Mouse (Mus musculus): ENCODE results near the gene Daam1. TPM values are rescaled to one million over a fixed set of nuclear protein-coding genes. Genes with fewer than 3 reads are reported as not detected.

Daam1 gene
- polyA plus RNA-seq, 1 experiment from 2014 or later, result 17.6 TPM

- Histone ChIP-seq H3K9me3 (replicated peaks) (no peaks in the 10 kb centered on the region), H3K9ac (no peak overlapping the region), H3K4me1 (no peaks in the 10 kb centered on the region), H3K27me3 (no peaks in the 10 kb centered on the region), H3K4me3 (no peak overlapping the region), H3K4me2 (no peak overlapping the region), H3K27ac (no peak overlapping the region), H3K36me3 (ENCODE audit: poor library complexity, severe bottlenecking) (no peaks in the 10 kb centered on the region)
- no peak for ATAC-seq
- 48% methylated on average over 6 of the region's 6 CpGs for WGBS
Observed at GRCm38 (mm10) chr12:72025275-72025795, 194.5 kb downstream of the Daam1 start.

DNA sequence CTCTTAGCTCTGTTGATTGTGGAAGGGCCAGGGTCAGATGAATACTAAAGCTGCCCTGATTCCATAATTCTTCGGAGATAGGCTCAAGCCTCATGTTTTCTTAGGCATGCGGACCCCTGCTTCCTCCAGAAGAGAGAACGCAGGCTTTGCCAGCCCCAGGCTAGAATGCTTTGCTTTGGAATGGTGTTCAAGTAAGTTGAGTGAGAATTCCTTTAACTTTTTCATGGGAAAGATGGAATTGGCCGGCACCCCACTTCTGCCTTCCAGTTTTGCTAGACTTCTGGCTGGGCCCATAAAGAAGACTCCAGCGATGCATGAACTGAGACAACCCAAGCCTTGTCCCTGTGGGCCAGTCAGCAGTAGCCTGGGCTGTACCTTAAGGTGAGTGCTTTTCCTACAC, 200.3 kb downstream of the Daam1 start:
- Histone ChIP-seq H3K27me3 (no peaks in the 10 kb centered on the region), H3K27ac (no peak overlapping the region), H3K4me2 (no peak overlapping the region), H3K4me3 (no peak overlapping the region), H3K9ac (no peak overlapping the region), H3K9me3 (replicated peaks) (no peaks in the 10 kb centered on the region), H3K4me1 (no peaks in the 10 kb centered on the region), H3K36me3 (ENCODE audit: poor library complexity, severe bottlenecking) (no peaks in the 10 kb centered on the region)
- 90% methylated on average over 5 of the region's 5 CpGs for WGBS
- no peak for ATAC-seq

- Histone ChIP-seq H3K4me2 (no peak overlapping the region), H3K4me1 (no peaks in the 10 kb centered on the region), H3K4me3 (no peak overlapping the region), H3K27me3 (no peaks in the 10 kb centered on the region), H3K36me3 (ENCODE audit: poor library complexity, severe bottlenecking) (no peaks in the 10 kb centered on the region), H3K9me3 (replicated peaks) (no peaks in the 10 kb centered on the region), H3K27ac (no peak overlapping the region), H3K9ac (no peak overlapping the region)
- 91% methylated on average over 6 of the region's 6 CpGs for WGBS
- ATAC-seq, result no peak
Observed at GRCm38 (mm10) chr12:72031794-72032193, 200.9 kb downstream of the Daam1 start.

GRCm38 (mm10) chr12:72036097-72036661, 205.3 kb downstream of the Daam1 start:
- Histone ChIP-seq H3K4me1 (no peaks in the 10 kb centered on the region), H3K9me3 (replicated peaks) (no peaks in the 10 kb centered on the region), H3K4me3 (no peak overlapping the region), H3K27me3 (no peaks in the 10 kb centered on the region), H3K36me3 (ENCODE audit: poor library complexity, severe bottlenecking) (no peaks in the 10 kb centered on the region), H3K9ac (no peak overlapping the region), H3K4me2 (no peak overlapping the region), H3K27ac (no peak overlapping the region)
- no peak for ATAC-seq
- WGBS, result 70% methylated on average over 9 of the region's 9 CpGs

DNA sequence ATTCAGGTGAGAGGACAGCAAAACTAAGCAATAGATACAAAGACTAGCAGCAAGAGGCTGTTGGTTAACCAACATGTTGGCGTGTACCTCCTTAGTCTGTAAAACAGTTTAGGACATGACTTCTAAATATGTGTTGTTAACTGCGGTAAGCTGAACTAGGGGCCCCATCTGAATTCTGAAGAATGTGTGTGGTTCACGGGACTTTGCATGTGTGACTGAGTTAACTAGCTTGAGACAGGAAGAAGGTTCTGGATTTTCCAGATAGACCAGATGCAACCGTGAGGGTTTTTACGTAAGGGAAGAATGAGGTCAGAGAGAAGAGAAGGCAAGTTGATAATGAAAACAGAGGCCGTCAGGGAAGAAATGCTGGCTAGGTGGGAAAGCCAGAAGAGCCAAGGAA, 206.2 kb downstream of the Daam1 start:
- ATAC-seq, result no peak
- Histone ChIP-seq H3K9me3 (replicated peaks) (no peaks in the 10 kb centered on the region), H3K36me3 (ENCODE audit: poor library complexity, severe bottlenecking) (no peaks in the 10 kb centered on the region), H3K27ac (no peak overlapping the region), H3K4me2 (no peak overlapping the region), H3K4me3 (no peak overlapping the region), H3K27me3 (no peaks in the 10 kb centered on the region), H3K9ac (no peak overlapping the region), H3K4me1 (no peaks in the 10 kb centered on the region)
- 85% methylated on average over 6 of the region's 6 CpGs for WGBS

GRCm38 (mm10) chr12:72038866-72039265, 208.0 kb downstream of the Daam1 start:
- Histone ChIP-seq H3K27ac (no peak overlapping the region), H3K4me2 (no peak overlapping the region), H3K9me3 (replicated peaks) (no peaks in the 10 kb centered on the region), H3K4me1 (no peaks in the 10 kb centered on the region), H3K36me3 (ENCODE audit: poor library complexity, severe bottlenecking) (no peaks in the 10 kb centered on the region), H3K4me3 (no peak overlapping the region), H3K9ac (no peak overlapping the region), H3K27me3 (no peaks in the 10 kb centered on the region)
- WGBS, result 70% methylated on average over 2 of the region's 2 CpGs
- no peak for ATAC-seq

- no peaks in the 10 kb centered on the region for H3K36me3 ChIP-seq (ENCODE audit: poor library complexity, severe bottlenecking)
- no peaks in the 10 kb centered on the region for H3K4me1 ChIP-seq
- 88% methylated on average over 8 of the region's 8 CpGs for WGBS
- H3K27me3 ChIP-seq, result no peaks in the 10 kb centered on the region
- no peak overlapping the region for H3K27ac ChIP-seq
- H3K4me2 ChIP-seq, result no peak overlapping the region
- H3K4me3 ChIP-seq, result no peak overlapping the region
- H3K9me3 ChIP-seq (replicated peaks), result no peaks in the 10 kb centered on the region
- no peak for ATAC-seq
- no peak overlapping the region for H3K9ac ChIP-seq
Observed at GRCm38 (mm10) chr12:72039501-72039900, 208.6 kb downstream of the Daam1 start.

- Histone ChIP-seq H3K9me3 (replicated peaks) (no peaks in the 10 kb centered on the region), H3K4me1 (no peaks in the 10 kb centered on the region), H3K36me3 (ENCODE audit: poor library complexity, severe bottlenecking) (no peaks in the 10 kb centered on the region), H3K27me3 (no peaks in the 10 kb centered on the region), H3K9ac (no peak overlapping the region), H3K27ac (no peak overlapping the region), H3K4me2 (no peak overlapping the region), H3K4me3 (no peak overlapping the region)
- 96% methylated on average over 3 of the region's 3 CpGs for WGBS
- no peak for ATAC-seq
Observed at GRCm38 (mm10) chr12:72041238-72041637, 210.4 kb downstream of the Daam1 start.

Other genes starting within 250 kb of the Daam1 start
- gene Gpr135, start 240.0 kb downstream of the Daam1 start, polyA plus RNA-seq (2015; fragmentation: Nextera tagmentation; extraction: Ambion mirVana), result 1.4 and 1.5 TPM in 2 replicates